Mouse (Mus musculus) limb, embryonic 11.5 days (tissue): ENCODE results near the gene Helb. TPM values are rescaled to one million over a fixed set of nuclear protein-coding genes. Genes with fewer than 3 reads are reported as not detected.
A peak's percentile ranks its signal among the peaks of the same experiment; 100 is the strongest.
"Not testable (repeated sequence)": the region's sequence is repeated elsewhere in the genome, so short reads cannot be mapped to it uniquely, and the experiment has no call there.

Experiments
- ATAC-seq: fragments of 200-750 bp; cut with Nextera tagmentation; 2 replicates; pipeline ENCODE4 v1.8.0; 2017; ENCODE audit warnings: low read depth; ENCODE audit not compliant: insufficient number of reproducible peaks, low FRiP score, low TSS enrichment
- DNase-seq: peaks from one replicate; pipeline ENCODE4 v3.0.0-alpha.2; 2015; ENCODE audit warnings: low spot score
- H3K27ac ChIP-seq: fragments of 300-500 bp; sonication (generic); replicated peaks from 2 replicates; pipeline ENCODE4 v1.5.1; 2014; ENCODE audit warnings: low read depth, mild to moderate bottlenecking, low read length
- H3K27me3 ChIP-seq: fragments of 300-500 bp; sonication (generic); 2 replicates; pipeline ENCODE4 v1.6.1; 2014; ENCODE audit warnings: mild to moderate bottlenecking, low read length, mixed read lengths; ENCODE audit not compliant: control insufficient read depth, insufficient read depth
- H3K36me3 ChIP-seq: fragments of 300-500 bp; sonication (generic); 2 replicates; pipeline ENCODE4 v1.6.1; 2014; ENCODE audit warnings: mild to moderate bottlenecking, low read length, moderate library complexity, mixed read lengths; ENCODE audit not compliant: control insufficient read depth, insufficient read depth
- H3K4me1 ChIP-seq: fragments of 300-500 bp; sonication (generic); 2 replicates; pipeline ENCODE4 v1.6.1; 2014; ENCODE audit warnings: low read length, mixed read lengths; ENCODE audit not compliant: control insufficient read depth, insufficient read depth
- H3K4me2 ChIP-seq: fragments of 300-500 bp; sonication (generic); 2 replicates; pipeline ENCODE4 v1.6.1; 2014; ENCODE audit warnings: low read depth, mild to moderate bottlenecking, moderate library complexity; ENCODE audit not compliant: severe bottlenecking
- H3K4me3 ChIP-seq: fragments of 300-500 bp; sonication (generic); 2 replicates; pipeline ENCODE4 v1.5.1; 2014; ENCODE audit warnings: low read depth, low read length
- H3K9ac ChIP-seq: fragments of 300-500 bp; sonication (generic); 2 replicates; pipeline ENCODE4 v1.6.1; 2014; ENCODE audit warnings: mild to moderate bottlenecking, low read length
- H3K9me3 ChIP-seq: fragments of 300-500 bp; sonication (generic); 2 replicates; pipeline ENCODE4 v1.6.1; 2016; ENCODE audit warnings: low read length; ENCODE audit not compliant: control insufficient read depth
- WGBS: fragments of 180-500 bp; shearing (Covaris S2); extraction: QIAGEN DNeasy Blood & Tissue Kit; methylation state at CpG from one replicate; pipeline ENCODE4 v1.1.7; 2014; 5-methylcytosine and 5-hydroxymethylcytosine counted together
- polyA plus RNA-seq: library from polyadenylated mRNA; unstranded; fragments of >200 nt; fragmentation: Nextera tagmentation; extraction: Ambion mirVana; gene quantifications from 2 replicates; pipeline ENCODE4 v1.2.1, GENCODE M21; 2014

Helb gene
- polyA plus RNA-seq, 1 experiment from 2014 or later = 5.5 TPM

GRCm38 (mm10) chr10:120113482-120113881, 695 bp upstream of the Helb start:
- ATAC-seq, H3K36me3 ChIP-seq, H3K27ac ChIP-seq, DNase-seq, H3K9me3 ChIP-seq, H3K9ac ChIP-seq, H3K27me3 ChIP-seq, H3K4me3 ChIP-seq, H3K4me1 ChIP-seq: not testable (repeated sequence)
- 74% methylated on average over 9 of the region's 9 CpGs for WGBS
- peak overlapping the region; percentile 58 for H3K4me2 ChIP-seq

- peak overlapping the region; percentile 55 for H3K4me2 ChIP-seq
- no peaks in the 10 kb centered on the region for H3K9me3 ChIP-seq
- ATAC-seq (no peak), DNase-seq (no peak)
- H3K36me3 ChIP-seq = no peaks in the 10 kb centered on the region
- WGBS = 82% methylated on average over 3 of the region's 3 CpGs
- H3K9ac ChIP-seq = no peak overlapping the region; the same call in 1 of the 2 replicates
- H3K27ac ChIP-seq = no peak overlapping the region
- peak overlapping the region; percentile 69 for H3K4me3 ChIP-seq
- peaks cover 3% of the 10 kb centered on the region; the same call in 1 of the 2 replicates for H3K4me1 ChIP-seq
- no peaks in the 10 kb centered on the region for H3K27me3 ChIP-seq
Observed at GRCm38 (mm10) chr10:120111691-120112319, 982 bp downstream of the Helb start.

- no peak overlapping the region for H3K9ac ChIP-seq
- no peak for ATAC-seq
- H3K27ac ChIP-seq = no peak overlapping the region
- WGBS = 81% methylated on average over 1 of the region's 1 CpGs
- no peaks in the 10 kb centered on the region for H3K9me3 ChIP-seq
- no peak overlapping the region for H3K4me2 ChIP-seq
- no peak for DNase-seq
- 0 out of 2 replicates have a peak, but pooled peaks cover 2% of the 10 kb centered on the region for H3K36me3 ChIP-seq
- no peaks in the 10 kb centered on the region for H3K27me3 ChIP-seq
- no peak overlapping the region for H3K4me3 ChIP-seq
- no peaks in the 10 kb centered on the region for H3K4me1 ChIP-seq
Observed at GRCm38 (mm10) chr10:120100806-120101205, 12.0 kb downstream of the Helb start.

GRCm38 (mm10) chr10:120097564-120097963, 15.2 kb downstream of the Helb start:
- no peak overlapping the region for H3K4me2 ChIP-seq
- H3K27ac ChIP-seq = no peak overlapping the region
- H3K4me1 ChIP-seq = no peaks in the 10 kb centered on the region
- no peaks in the 10 kb centered on the region for H3K9me3 ChIP-seq
- H3K27me3 ChIP-seq = no peaks in the 10 kb centered on the region
- DNase-seq (no peak), ATAC-seq (no peak)
- 91% methylated on average over 5 of the region's 5 CpGs for WGBS
- no peak overlapping the region for H3K9ac ChIP-seq
- H3K4me3 ChIP-seq = no peak overlapping the region
- peaks cover 4% of the 10 kb centered on the region; the same call in 1 of the 2 replicates for H3K36me3 ChIP-seq

- no peak for ATAC-seq
- Histone ChIP-seq H3K9ac (no peak overlapping the region), H3K4me3 (no peak overlapping the region), H3K4me1 (no peaks in the 10 kb centered on the region), H3K36me3 (peaks cover 2% of the 10 kb centered on the region; the same call in 1 of the 2 replicates), H3K9me3 (no peaks in the 10 kb centered on the region), H3K27me3 (no peaks in the 10 kb centered on the region), H3K27ac (no peak overlapping the region), H3K4me2 (no peak overlapping the region)
- WGBS = 93% methylated on average over 5 of the region's 5 CpGs
- DNase-seq = no peak
Observed at GRCm38 (mm10) chr10:120095716-120096115, 17.1 kb downstream of the Helb start.

GRCm38 (mm10) chr10:120095136-120095535, 17.7 kb downstream of the Helb start:
- no peak for ATAC-seq
- peaks cover 2% of the 10 kb centered on the region; the same call in 1 of the 2 replicates for H3K36me3 ChIP-seq
- H3K27me3 ChIP-seq = no peaks in the 10 kb centered on the region
- WGBS = 83% methylated on average over 9 of the region's 9 CpGs
- no peaks in the 10 kb centered on the region for H3K9me3 ChIP-seq
- peak; percentile 42 for DNase-seq
- H3K9ac ChIP-seq = no peak overlapping the region
- no peak overlapping the region for H3K27ac ChIP-seq
- H3K4me2 ChIP-seq = no peak overlapping the region
- no peak overlapping the region for H3K4me3 ChIP-seq
- no peaks in the 10 kb centered on the region for H3K4me1 ChIP-seq

GRCm38 (mm10) chr10:120092548-120092947, 20.2 kb downstream of the Helb start:
- DNase-seq (no peak), ATAC-seq (no peak)
- H3K4me3 ChIP-seq = no peak overlapping the region
- no peak overlapping the region for H3K9ac ChIP-seq
- no peak overlapping the region for H3K27ac ChIP-seq
- 88% methylated on average over 12 of the region's 12 CpGs for WGBS
- no peaks in the 10 kb centered on the region for H3K4me1 ChIP-seq
- no peaks in the 10 kb centered on the region for H3K27me3 ChIP-seq
- no peaks in the 10 kb centered on the region for H3K9me3 ChIP-seq
- H3K36me3 ChIP-seq = peaks cover 8% of the 10 kb centered on the region
- no peak overlapping the region for H3K4me2 ChIP-seq

- Histone ChIP-seq H3K27ac (no peak overlapping the region), H3K27me3 (no peaks in the 10 kb centered on the region), H3K4me2 (no peak overlapping the region), H3K9me3 (no peaks in the 10 kb centered on the region), H3K4me3 (no peak overlapping the region), H3K9ac (no peak overlapping the region), H3K4me1 (no peaks in the 10 kb centered on the region), H3K36me3 (no peaks in the 10 kb centered on the region)
- 79% methylated on average over 3 of the region's 3 CpGs for WGBS
- ATAC-seq (no peak), DNase-seq (no peak)
Observed at GRCm38 (mm10) chr10:120077850-120078249, 34.9 kb downstream of the Helb start.

- Histone ChIP-seq H3K27ac (no peak overlapping the region), H3K4me1 (no peaks in the 10 kb centered on the region), H3K9me3 (no peaks in the 10 kb centered on the region), H3K27me3 (no peaks in the 10 kb centered on the region), H3K4me3 (no peak overlapping the region), H3K36me3 (no peaks in the 10 kb centered on the region), H3K4me2 (no peak overlapping the region), H3K9ac (no peak overlapping the region)
- 94% methylated on average over 10 of the region's 10 CpGs for WGBS
- no peak for ATAC-seq
- DNase-seq = no peak
Observed at GRCm38 (mm10) chr10:120066319-120066718, 46.5 kb downstream of the Helb start.
